Mouse (Mus musculus): Measurements from ENCODE around the gene Tdgf1. TPM values are rescaled to one million over a fixed set of nuclear protein-coding genes. Genes with fewer than 3 reads are reported as not detected.

Tdgf1 gene
- polyA plus RNA-seq, 2 experiments = not detected

- no peak overlapping the region for H3K4me2 ChIP-seq (ENCODE audit: low read depth)
- no peaks in the 10 kb centered on the region for H3K9me3 ChIP-seq (ENCODE audit: control insufficient read depth, low read length)
- H3K4me1 ChIP-seq (replicated peaks; ENCODE audit: control insufficient read depth in 2 of 2, insufficient read depth in 2 of 2, low read length in 1 of 2) = peaks cover 0 to 3% of the 10 kb centered on the region in 2 experiments; a peak in 1 of 4 replicates
- no peaks in the 10 kb centered on the region for H3K27me3 ChIP-seq (ENCODE audit: control insufficient read depth, insufficient read depth, low read length)
- H3K9ac ChIP-seq (replicated peaks) = no peak overlapping the region
- no peak overlapping the region for H3K27ac ChIP-seq
- WGBS (ENCODE audit: insufficient replicate concordance) = 40% methylated on average over 12 of the region's 12 CpGs
- no peak for TF ChIP-seq EP300 (IDR thresholded peaks at IDR 0.05; ENCODE audit: low read depth)
- TF ChIP-seq CTCF (IDR thresholded peaks at IDR 0.05; ENCODE audit: low read depth) = no peak
- no peak for DNase-seq (ENCODE audit: low read depth in 3 of 3, low spot score in 3 of 3)
- ATAC-seq (ENCODE audit: insufficient read depth) = no peak
- no peaks in the 10 kb centered on the region for H3K36me3 ChIP-seq (replicated peaks; ENCODE audit: control insufficient read depth, insufficient read depth, low read depth)
- H3K4me3 ChIP-seq (ENCODE audit: insufficient read depth in 1 of 2, low read depth in 2 of 2, low read length in 2 of 2) = no peak overlapping the region
Measured at GRCm38 (mm10) chr9:110891077-110891828, 54.7 kb downstream of the Tdgf1 start.

GRCm38 (mm10) chr9:110890026-110890783, 55.8 kb downstream of the Tdgf1 start:
- no peaks in the 10 kb centered on the region for H3K27me3 ChIP-seq (ENCODE audit: control insufficient read depth, insufficient read depth, low read length)
- no peak overlapping the region for H3K4me3 ChIP-seq (ENCODE audit: insufficient read depth in 1 of 2, low read depth in 2 of 2, low read length in 2 of 2)
- ATAC-seq (ENCODE audit: insufficient read depth) (peak; percentile 42), DNase-seq (ENCODE audit: low read depth in 3 of 3, low spot score in 3 of 3) (no peak)
- no peaks in the 10 kb centered on the region for H3K36me3 ChIP-seq (replicated peaks; ENCODE audit: control insufficient read depth, insufficient read depth, low read depth)
- H3K9me3 ChIP-seq (ENCODE audit: control insufficient read depth, low read length) = no peaks in the 10 kb centered on the region
- no peak overlapping the region for H3K9ac ChIP-seq (replicated peaks)
- peaks cover 0 to 3% of the 10 kb centered on the region in 2 experiments; a peak in 1 of 4 replicates for H3K4me1 ChIP-seq (replicated peaks; ENCODE audit: control insufficient read depth in 2 of 2, insufficient read depth in 2 of 2, low read length in 1 of 2)
- WGBS (ENCODE audit: insufficient replicate concordance) = 14% methylated on average over 21 of the region's 21 CpGs
- H3K27ac ChIP-seq = no peak overlapping the region
- H3K4me2 ChIP-seq (ENCODE audit: low read depth) = 0 out of 2 replicates have a peak overlapping the region, but pooled peaks have one; percentile 2
- TF ChIP-seq CTCF (IDR thresholded peaks at IDR 0.05; ENCODE audit: low read depth) (peak; percentile 71), EP300 (IDR thresholded peaks at IDR 0.05; ENCODE audit: low read depth) (no peak)

Small RNA genes lying within 50 kb of the gene (microRNA-seq; reads per million reads assigned to microRNA genes)
- gene Gm24269 = not detected

Other genes with a start within 250 kb of the Tdgf1 start
- 0.10 TPM in 1 of 2 replicates, not detected in the other for gene Myl3, start 204.3 kb downstream of the Tdgf1 start, polyA plus RNA-seq (2012; rRNA removed)
- 0.18 TPM in 1 of 2 replicates, not detected in the other for gene Myl3, start 204.3 kb downstream of the Tdgf1 start, polyA plus RNA-seq (2014; fragmentation: Nextera tagmentation; extraction: Ambion mirVana)
- 3.4 and 3.8 TPM in 2 replicates for gene Pth1r, start 199.0 kb downstream of the Tdgf1 start, polyA plus RNA-seq (2012; rRNA removed)
- 2.0 and 2.4 TPM in 2 replicates for gene Pth1r, start 199.0 kb downstream of the Tdgf1 start, polyA plus RNA-seq (2014; fragmentation: Nextera tagmentation; extraction: Ambion mirVana)
- gene Prss42, start 148.0 kb downstream of the Tdgf1 start, polyA plus RNA-seq (2012; rRNA removed) = 0.02 TPM in 1 of 2 replicates, not detected in the other
- gene Prss42, start 148.0 kb downstream of the Tdgf1 start, polyA plus RNA-seq (2014; fragmentation: Nextera tagmentation; extraction: Ambion mirVana) = not detected in 2 replicates
- gene Prss44, start 132.2 kb downstream of the Tdgf1 start, polyA plus RNA-seq (2012; rRNA removed) = not detected in 2 replicates
- gene Prss44, start 132.2 kb downstream of the Tdgf1 start, polyA plus RNA-seq (2014; fragmentation: Nextera tagmentation; extraction: Ambion mirVana) = not detected in 2 replicates
- gene Prss43, start 119.5 kb downstream of the Tdgf1 start, polyA plus RNA-seq (2012; rRNA removed) = not detected in 2 replicates
- gene Prss43, start 119.5 kb downstream of the Tdgf1 start, polyA plus RNA-seq (2014; fragmentation: Nextera tagmentation; extraction: Ambion mirVana) = not detected in 2 replicates
- gene Prss45, start 111.6 kb downstream of the Tdgf1 start, polyA plus RNA-seq (2012; rRNA removed) = not detected in 2 replicates
- gene Prss45, start 111.6 kb downstream of the Tdgf1 start, polyA plus RNA-seq (2014; fragmentation: Nextera tagmentation; extraction: Ambion mirVana) = not detected in 2 replicates
- gene Prss46, start 101.7 kb downstream of the Tdgf1 start, polyA plus RNA-seq (2012; rRNA removed) = not detected in 2 replicates
- not detected in 2 replicates for gene Prss46, start 101.7 kb downstream of the Tdgf1 start, polyA plus RNA-seq (2014; fragmentation: Nextera tagmentation; extraction: Ambion mirVana)
- gene Prss50, start 88.2 kb downstream of the Tdgf1 start, polyA plus RNA-seq (2012; rRNA removed) = 7.4 and 7.9 TPM in 2 replicates
- gene Prss50, start 88.2 kb downstream of the Tdgf1 start, polyA plus RNA-seq (2014; fragmentation: Nextera tagmentation; extraction: Ambion mirVana) = 14.9 and 19.3 TPM in 2 replicates
- 2.9 and 3.3 TPM in 2 replicates for gene Als2cl, start 66.3 kb downstream of the Tdgf1 start, polyA plus RNA-seq (2012; rRNA removed)
- 1.1 and 1.3 TPM in 2 replicates for gene Als2cl, start 66.3 kb downstream of the Tdgf1 start, polyA plus RNA-seq (2014; fragmentation: Nextera tagmentation; extraction: Ambion mirVana)
- 0.62 and 0.97 TPM in 2 replicates for gene Tmie, start 66.0 kb downstream of the Tdgf1 start, polyA plus RNA-seq (2012; rRNA removed)
- gene Tmie, start 66.0 kb downstream of the Tdgf1 start, polyA plus RNA-seq (2014; fragmentation: Nextera tagmentation; extraction: Ambion mirVana) = 0.94 and 1.1 TPM in 2 replicates
- gene Fam240a, start 29.3 kb downstream of the Tdgf1 start, polyA plus RNA-seq (2012; rRNA removed) = not detected in 2 replicates
- not detected in 2 replicates for gene Fam240a, start 29.3 kb downstream of the Tdgf1 start, polyA plus RNA-seq (2014; fragmentation: Nextera tagmentation; extraction: Ambion mirVana)
- gene Lrrc2, start 5.4 kb upstream of the Tdgf1 start, polyA plus RNA-seq (2012; rRNA removed) = 0.02 and 0.09 TPM in 2 replicates
- 0.10 and 0.29 TPM in 2 replicates for gene Lrrc2, start 5.4 kb upstream of the Tdgf1 start, polyA plus RNA-seq (2014; fragmentation: Nextera tagmentation; extraction: Ambion mirVana)
- 26.0 and 34.3 TPM in 2 replicates for gene Rtp3, start 44.4 kb upstream of the Tdgf1 start, polyA plus RNA-seq (2012; rRNA removed)
- 15.6 and 21.7 TPM in 2 replicates for gene Rtp3, start 44.4 kb upstream of the Tdgf1 start, polyA plus RNA-seq (2014; fragmentation: Nextera tagmentation; extraction: Ambion mirVana)
- gene Ltf, start 73.1 kb upstream of the Tdgf1 start, polyA plus RNA-seq (2012; rRNA removed) = 4.9 and 7.4 TPM in 2 replicates
- gene Ltf, start 73.1 kb upstream of the Tdgf1 start, polyA plus RNA-seq (2014; fragmentation: Nextera tagmentation; extraction: Ambion mirVana) = 24.5 and 29.8 TPM in 2 replicates
- 7.2 and 8.8 TPM in 2 replicates for gene Ccrl2, start 111.4 kb upstream of the Tdgf1 start, polyA plus RNA-seq (2012; rRNA removed)
- 14.3 and 16.6 TPM in 2 replicates for gene Ccrl2, start 111.4 kb upstream of the Tdgf1 start, polyA plus RNA-seq (2014; fragmentation: Nextera tagmentation; extraction: Ambion mirVana)
- 6.3 and 13.6 TPM in 2 replicates for gene Lrrfip2, start 171.4 kb upstream of the Tdgf1 start, polyA plus RNA-seq (2012; rRNA removed)
- gene Lrrfip2, start 171.4 kb upstream of the Tdgf1 start, polyA plus RNA-seq (2014; fragmentation: Nextera tagmentation; extraction: Ambion mirVana) = 15.0 and 17.8 TPM in 2 replicates

All from liver, embryonic 14.5 days (tissue).